In the genomic region with DNA sequence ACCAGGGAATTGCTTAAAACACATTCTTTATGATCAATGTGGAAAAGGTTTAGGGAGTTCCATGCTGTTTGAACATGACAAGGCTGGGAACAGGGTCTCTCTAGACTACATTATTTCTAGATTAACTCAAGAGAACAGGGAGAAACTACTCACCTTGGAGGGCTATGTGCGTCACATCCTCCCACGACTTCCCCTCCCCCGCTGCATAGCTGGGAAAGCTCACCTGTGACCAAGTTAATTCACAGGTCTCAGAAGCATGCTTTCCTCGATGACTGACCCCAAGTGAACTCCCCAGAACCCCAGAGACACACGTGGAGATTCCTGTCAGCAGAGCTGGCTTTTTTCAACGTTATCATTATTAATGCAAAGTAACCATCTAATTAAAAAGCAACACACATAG, we compare ENCODE assay signal across 23 mouse cellular contexts. TPM values are rescaled to one million over a fixed set of nuclear protein-coding genes. Genes with fewer than 3 reads are reported as not detected.
DNase-seq lines count a peak whose midpoint lies in the region; ATAC-seq lines count a peak whose summit lies in the region.
"Had no signal": no experiment of that assay in that cellular context is flagged by ENCODE, and none has a peak within 500 bp of the region (broad histone marks: within the 10 kb centered on the region; RNA-seq: fewer than 3 reads in every experiment).

No protein-coding gene starts in this region.

- H3K9ac ChIP-seq in kidney, embryonic 15.5 days: no peak overlapping the region
- no peak overlapping the region for H3K9ac ChIP-seq in midbrain, embryonic 14.5 days (replicated peaks; ENCODE audit: low read length)
- H3K9ac ChIP-seq in midbrain, embryonic 15.5 days: no peak overlapping the region
- H3K9ac ChIP-seq: forebrain, embryonic 13.5 days; hindbrain, embryonic 13.5 days; liver, embryonic 15.5 days; lung, embryonic 15.5 days; midbrain, embryonic 12.5 days; stomach, embryonic 15.5 days had no signal

- H3K36me3 ChIP-seq in kidney, embryonic 15.5 days: peaks cover 37% of the 10 kb centered on the region
- H3K36me3 ChIP-seq in midbrain, embryonic 14.5 days (ENCODE audit: control insufficient read depth, insufficient read depth, low read length): no peaks in the 10 kb centered on the region
- H3K36me3 ChIP-seq in midbrain, embryonic 15.5 days (replicated peaks): no peaks in the 10 kb centered on the region

- no peaks in the 10 kb centered on the region for H3K27me3 ChIP-seq in kidney, embryonic 15.5 days
- no peaks in the 10 kb centered on the region for H3K27me3 ChIP-seq in midbrain, embryonic 14.5 days (ENCODE audit: control insufficient read depth, insufficient read depth, low read length)
- no peaks in the 10 kb centered on the region for H3K27me3 ChIP-seq in midbrain, embryonic 15.5 days (replicated peaks)
- H3K27me3 ChIP-seq: forebrain, embryonic 13.5 days; hindbrain, embryonic 13.5 days; liver, embryonic 15.5 days; lung, embryonic 15.5 days; midbrain, embryonic 12.5 days; stomach, embryonic 15.5 days had no signal

- peak; percentile 22 for DNase-seq in adrenal gland, postnatal 10 days
- DNase-seq in adrenal gland, postnatal 4 days (ENCODE audit: low spot score in 2 of 2): no peak
- DNase-seq in kidney, adult 11 months: no peak
- peak; percentile 2 for DNase-seq in midbrain, embryonic 14.5 days
- peak; percentile 43 for DNase-seq in thymus, postnatal 4 days
- no peak for DNase-seq in thymus, adult 18-20 months
- DNase-seq: cerebellum, adult 11 months; cerebellum, adult 9-10 months; cerebellum, postnatal 36 days; gastrocnemius, postnatal 25 days; heart, adult 11 months; heart, postnatal 36 days; right cerebral cortex, postnatal 25 days had no signal

- no peak overlapping the region for H3K4me2 ChIP-seq in kidney, embryonic 15.5 days
- H3K4me2 ChIP-seq in midbrain, embryonic 14.5 days (ENCODE audit: low read length): no peak overlapping the region
- H3K4me2 ChIP-seq in midbrain, embryonic 15.5 days: no peak overlapping the region
- H3K4me2 ChIP-seq: forebrain, embryonic 13.5 days; heart, embryonic 11.5 days; hindbrain, embryonic 13.5 days; liver, embryonic 15.5 days; lung, embryonic 15.5 days; midbrain, embryonic 12.5 days; stomach, embryonic 15.5 days had no signal

- ATAC-seq in kidney, embryonic 15.5 days (replicated peaks; ENCODE audit: low FRiP score): 0 out of 2 replicates have a peak, but pooled peaks have one; percentile 20
- ATAC-seq in midbrain, embryonic 14.5 days (ENCODE audit: low FRiP score, low TSS enrichment): no peak
- no peak for ATAC-seq in midbrain, embryonic 15.5 days (replicated peaks)
- ATAC-seq: forebrain, embryonic 13.5 days; intestine, postnatal 0 days had no signal

- 59% methylated on average over 6 of the region's 6 CpGs for WGBS in kidney, embryonic 15.5 days
- WGBS in midbrain, embryonic 14.5 days: 78% methylated on average over 6 of the region's 6 CpGs
- 78% methylated on average over 6 of the region's 6 CpGs for WGBS in midbrain, embryonic 15.5 days

- H3K4me3 ChIP-seq in kidney, embryonic 15.5 days (replicated peaks): no peak overlapping the region
- H3K4me3 ChIP-seq in midbrain, embryonic 14.5 days (replicated peaks; ENCODE audit: low read depth, low read length): no peak overlapping the region
- no peak overlapping the region for H3K4me3 ChIP-seq in midbrain, embryonic 15.5 days
- H3K4me3 ChIP-seq: forebrain, embryonic 13.5 days; hindbrain, embryonic 13.5 days; liver, embryonic 15.5 days; lung, embryonic 15.5 days; midbrain, embryonic 12.5 days; stomach, embryonic 15.5 days had no signal

- H3K4me1 ChIP-seq in kidney, embryonic 15.5 days: peaks cover 21% of the 10 kb centered on the region; the same call in 1 of the 2 replicates
- H3K4me1 ChIP-seq in midbrain, embryonic 14.5 days (ENCODE audit: control insufficient read depth, insufficient read depth, low read length): no peaks in the 10 kb centered on the region
- H3K4me1 ChIP-seq in midbrain, embryonic 15.5 days: no peaks in the 10 kb centered on the region
- H3K4me1 ChIP-seq: forebrain, embryonic 13.5 days; hindbrain, embryonic 13.5 days; midbrain, embryonic 12.5 days had no signal

- 0 out of 2 replicates have a peak overlapping the region, but pooled peaks have one; percentile 1 for H3K27ac ChIP-seq in kidney, embryonic 15.5 days
- no peak overlapping the region for H3K27ac ChIP-seq in midbrain, embryonic 14.5 days (replicated peaks; ENCODE audit: low read depth, low read length)
- H3K27ac ChIP-seq in midbrain, embryonic 15.5 days: no peak overlapping the region
- H3K27ac ChIP-seq: forebrain, embryonic 13.5 days; hindbrain, embryonic 13.5 days; liver, embryonic 15.5 days; lung, embryonic 15.5 days; midbrain, embryonic 12.5 days; stomach, embryonic 15.5 days had no signal

- no peaks in the 10 kb centered on the region; the same call in 1 of the 2 replicates for H3K9me3 ChIP-seq in kidney, embryonic 15.5 days (replicated peaks)
- H3K9me3 ChIP-seq in midbrain, embryonic 14.5 days (ENCODE audit: control insufficient read depth, low read length): no peaks in the 10 kb centered on the region
- H3K9me3 ChIP-seq in midbrain, embryonic 15.5 days: no peaks in the 10 kb centered on the region
- H3K9me3 ChIP-seq: forebrain, embryonic 13.5 days; hindbrain, embryonic 13.5 days; liver, embryonic 15.5 days; lung, embryonic 15.5 days; midbrain, embryonic 12.5 days; stomach, embryonic 15.5 days had no signal

RNA-seq across cellular contexts. Expression of gene E2f3, which starts 47.1 kb away (rescaled TPM):
- total RNA-seq in adrenal gland, postnatal 10 days (2021): 10 to 100 TPM; 12.4 to 14.4 TPM
- total RNA-seq in adrenal gland, postnatal 4 days (2021): 10 to 100 TPM; 17.2 to 20.3 TPM
- polyA plus RNA-seq in kidney, embryonic 15.5 days (2015; fragmentation: Nextera tagmentation; extraction: Ambion mirVana): 14.6 and 15.4 TPM in 2 replicates
- polyA plus RNA-seq in midbrain, embryonic 14.5 days (2014; fragmentation: Nextera tagmentation; extraction: Ambion mirVana): 4.1 and 5.3 TPM in 2 replicates
- 4.7 and 4.9 TPM in 2 replicates for polyA plus RNA-seq in midbrain, embryonic 15.5 days (2015; fragmentation: Nextera tagmentation; extraction: Ambion mirVana)

Comparison
In these comparisons a context has a peak if more than half of its experiments do, and no peak if none do; other contexts are left out.
1. DNase-seq: peak in adrenal gland, postnatal 10 days (single experiment), midbrain, embryonic 14.5 days (single experiment) and thymus, postnatal 4 days (single experiment); none in adrenal gland, postnatal 4 days (0 of 2), kidney, adult 11 months (single experiment) and thymus, adult 18-20 months (0 of 2).